Mouse (Mus musculus): Measurements from ENCODE around the gene Pygo1. TPM values are rescaled to one million over a fixed set of nuclear protein-coding genes. Genes with fewer than 3 reads are reported as not detected.

The Pygo1 gene
- total RNA-seq, 2 experiments from 2014 or later: not detected

DNA sequence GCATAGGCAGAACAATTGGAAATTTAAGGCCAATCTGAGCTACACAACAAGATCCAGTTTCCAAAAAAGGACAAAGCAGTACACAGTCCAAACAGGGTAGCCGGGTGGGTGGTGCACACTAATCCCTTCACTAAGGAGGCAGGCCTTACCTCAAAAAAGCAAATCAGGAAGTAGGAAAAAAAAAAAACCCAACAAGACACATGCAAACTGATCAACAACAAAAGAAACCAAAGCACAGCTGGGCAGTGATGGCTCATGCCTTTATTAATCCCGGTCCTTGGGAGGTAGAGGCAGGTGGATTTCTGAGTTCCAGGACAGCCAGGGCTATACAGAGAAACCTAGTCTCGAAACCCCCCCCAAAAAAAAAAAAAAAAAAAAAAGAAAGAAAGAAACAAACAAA lies 62.3 kb downstream of the Pygo1 start:
- no peak for ATAC-seq (replicated peaks; ENCODE audit: poor library complexity)

GRCm38 (mm10) chr9:72988706-72989105 lies 63.3 kb downstream of the Pygo1 start:
- no peak for ATAC-seq (replicated peaks; ENCODE audit: poor library complexity)

- peak; percentile 64 for ATAC-seq (replicated peaks; ENCODE audit: poor library complexity)
Observed at GRCm38 (mm10) chr9:72991420-72991819, 66.0 kb downstream of the Pygo1 start.

GRCm38 (mm10) chr9:72992576-72992975 lies 67.1 kb downstream of the Pygo1 start:
- ATAC-seq (replicated peaks; ENCODE audit: poor library complexity): no peak

GRCm38 (mm10) chr9:72996167-72996566 lies 70.7 kb downstream of the Pygo1 start:
- ATAC-seq (replicated peaks; ENCODE audit: poor library complexity): no peak

- no peak for ATAC-seq (replicated peaks; ENCODE audit: poor library complexity)
Observed at GRCm38 (mm10) chr9:72996806-72997205, 71.4 kb downstream of the Pygo1 start.

- no peak for ATAC-seq (replicated peaks; ENCODE audit: poor library complexity)
Observed at GRCm38 (mm10) chr9:73000487-73000886, 75.0 kb downstream of the Pygo1 start.

DNA sequence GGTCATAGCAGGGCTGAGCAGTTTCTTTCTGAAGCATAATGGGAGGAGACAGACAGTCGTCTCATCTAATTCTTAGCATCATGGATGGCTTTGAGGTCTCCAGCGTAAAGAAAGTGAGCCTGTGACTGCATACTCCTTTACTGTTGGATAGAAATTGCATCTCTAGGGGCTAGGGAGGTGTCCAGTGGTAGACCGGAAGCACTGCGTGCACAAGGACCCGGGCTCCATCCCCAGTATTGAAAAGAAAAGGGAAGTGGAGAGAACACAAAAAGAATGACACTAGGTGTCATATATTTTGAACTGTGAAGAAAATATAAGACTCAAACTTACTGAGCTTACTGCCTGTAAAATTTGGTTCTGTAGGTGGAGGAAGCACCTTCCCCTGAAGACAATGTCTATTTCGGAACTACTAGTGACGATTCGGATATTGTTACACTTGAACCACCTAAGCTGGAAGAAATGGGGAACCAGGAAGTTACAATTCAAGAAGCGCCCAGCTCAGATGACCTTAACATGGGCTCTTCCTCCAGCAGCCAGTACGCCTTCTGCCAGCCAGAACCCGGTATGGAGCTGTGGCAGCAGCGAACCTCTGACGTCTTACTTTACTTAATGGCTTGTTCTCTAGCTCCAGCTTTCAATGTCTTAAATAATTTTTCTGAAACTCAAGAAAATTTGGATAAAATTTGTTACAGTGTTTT lies 76.0 kb downstream of the Pygo1 start:
- 0 out of 2 replicates have a peak, but pooled peaks have one; percentile 29 for ATAC-seq (replicated peaks; ENCODE audit: poor library complexity)

Other genes with a start within 250 kb of the Pygo1 start
- not detected in 2 replicates for gene Prtg, start 118.8 kb upstream of the Pygo1 start, total RNA-seq (2015)
- not detected in 2 replicates for gene Prtg, start 118.8 kb upstream of the Pygo1 start, total RNA-seq (2017)
- gene Dyx1c1, start 33.1 kb downstream of the Pygo1 start, total RNA-seq (2015): 0.07 and 0.91 TPM in 2 replicates
- 0.58 TPM in 1 of 2 replicates, not detected in the other for gene Dyx1c1, start 33.1 kb downstream of the Pygo1 start, total RNA-seq (2017)
- gene Gm44503, start 33.2 kb downstream of the Pygo1 start, total RNA-seq (2015): not detected in 2 replicates
- gene Gm44503, start 33.2 kb downstream of the Pygo1 start, total RNA-seq (2017): 0.07 TPM in 1 of 2 replicates, not detected in the other
- 6.9 and 10.4 TPM in 2 replicates for gene Ccpg1os, start 59.7 kb downstream of the Pygo1 start, total RNA-seq (2015)
- gene Ccpg1os, start 59.7 kb downstream of the Pygo1 start, total RNA-seq (2017): 8.0 and 10.0 TPM in 2 replicates
- 25.8 and 26.6 TPM in 2 replicates for gene Ccpg1, start 59.8 kb downstream of the Pygo1 start, total RNA-seq (2015)
- 48.7 and 49.7 TPM in 2 replicates for gene Ccpg1, start 59.8 kb downstream of the Pygo1 start, total RNA-seq (2017)
- 35.3 and 47.1 TPM in 2 replicates for gene Pigb, start 114.7 kb downstream of the Pygo1 start, total RNA-seq (2015)
- 7.4 and 7.8 TPM in 2 replicates for gene Pigb, start 114.7 kb downstream of the Pygo1 start, total RNA-seq (2017)
- gene Rab27a, start 119.2 kb downstream of the Pygo1 start, total RNA-seq (2015): 63.5 and 65.1 TPM in 2 replicates
- 161 and 179 TPM in 2 replicates for gene Rab27a, start 119.2 kb downstream of the Pygo1 start, total RNA-seq (2017)
- gene Khdc3, start 176.2 kb downstream of the Pygo1 start, total RNA-seq (2015): 0.44 and 0.78 TPM in 2 replicates
- gene Khdc3, start 176.2 kb downstream of the Pygo1 start, total RNA-seq (2017): 0.20 and 0.92 TPM in 2 replicates
- not detected in 2 replicates for gene Gm20509, start 176.8 kb downstream of the Pygo1 start, total RNA-seq (2015)
- 0.37 TPM in 1 of 2 replicates, not detected in the other for gene Gm20509, start 176.8 kb downstream of the Pygo1 start, total RNA-seq (2017)
- 137 and 140 TPM in 2 replicates for gene Rsl24d1, start 187.8 kb downstream of the Pygo1 start, total RNA-seq (2015)
- gene Rsl24d1, start 187.8 kb downstream of the Pygo1 start, total RNA-seq (2017): 232 and 254 TPM in 2 replicates

Measured in megakaryocyte progenitor cell, adult 5-6 weeks (primary cell).